Mouse (Mus musculus): ENCODE measurements around the gene Rnft1.

- no peak for TF ChIP-seq CTCF (IDR thresholded peaks at IDR 0.05; ENCODE audit: low read depth)
- no peak for TF ChIP-seq EP300 (optimal IDR thresholded peaks at IDR 0.05)
These were observed 43.1 kb downstream of the Rnft1 start for GRCm38 (mm10) chr11:86527528-86527927.

All from stomach, postnatal 0 days (tissue).